Mouse (Mus musculus) intestine, embryonic 15.5 days (tissue): ENCODE data around the gene Sec14l5. TPM values are rescaled to one million over a fixed set of nuclear protein-coding genes. Genes with fewer than 3 reads are reported as not detected.

Experiments used
- ATAC-seq: fragments of 200-750 bp; cut with Nextera tagmentation; 2 replicates; pipeline ENCODE4 v1.8.0; 2017; ENCODE audit warnings: moderate TSS enrichment, moderate library complexity
- H3K27ac ChIP-seq: fragments of 300-500 bp; sonication (generic); 2 replicates; pipeline ENCODE4 v1.5.1; 2015; ENCODE audit warnings: mild to moderate bottlenecking, inconsistent platforms
- H3K27me3 ChIP-seq: fragments of 300-500 bp; sonication (generic); replicated peaks from 2 replicates; pipeline ENCODE4 v1.6.1; 2015; ENCODE audit warnings: inconsistent platforms
- H3K36me3 ChIP-seq: fragments of 300-500 bp; sonication (generic); 2 replicates; pipeline ENCODE4 v1.6.1; 2015; ENCODE audit warnings: inconsistent platforms
- H3K4me1 ChIP-seq: fragments of 300-500 bp; sonication (generic); replicated peaks from 2 replicates; pipeline ENCODE4 v1.6.1; 2015; ENCODE audit warnings: inconsistent platforms
- H3K4me2 ChIP-seq: fragments of 300-500 bp; sonication (generic); replicated peaks from 2 replicates; pipeline ENCODE4 v1.6.1; 2015; ENCODE audit warnings: mild to moderate bottlenecking, inconsistent platforms
- H3K4me3 ChIP-seq: fragments of 300-500 bp; sonication (generic); replicated peaks from 2 replicates; pipeline ENCODE4 v1.5.1; 2015; ENCODE audit warnings: inconsistent platforms
- H3K9ac ChIP-seq: fragments of 300-500 bp; sonication (generic); 2 replicates; pipeline ENCODE4 v1.6.1; 2015; ENCODE audit warnings: inconsistent platforms
- H3K9me3 ChIP-seq: fragments of 300-500 bp; sonication (generic); 2 replicates; pipeline ENCODE4 v1.6.1; 2016; ENCODE audit warnings: inconsistent platforms
- WGBS: fragments of 180-500 bp; shearing (Covaris S2); methylation state at CpG from one replicate; pipeline ENCODE4 v1.1.7; 2015; 5-methylcytosine and 5-hydroxymethylcytosine counted together
- polyA plus RNA-seq: library from polyadenylated mRNA; unstranded; fragments of >200 nt; fragmentation: Nextera tagmentation; extraction: Ambion mirVana; gene quantifications from 2 replicates; pipeline ENCODE4 v1.2.1, GENCODE M21; 2015

The Sec14l5 gene
- polyA plus RNA-seq, 1 experiment from 2014 or later = 0.03 TPM

- H3K27ac ChIP-seq = no peak overlapping the region
- no peaks in the 10 kb centered on the region for H3K4me1 ChIP-seq
- no peak overlapping the region for H3K9ac ChIP-seq
- no peaks in the 10 kb centered on the region for H3K9me3 ChIP-seq
- no peaks in the 10 kb centered on the region for H3K36me3 ChIP-seq
- 82% methylated on average over 2 of the region's 2 CpGs for WGBS
- no peak overlapping the region for H3K4me3 ChIP-seq
- no peak overlapping the region for H3K4me2 ChIP-seq
- H3K27me3 ChIP-seq = 0 out of 2 replicates have a peak, but pooled peaks cover 3% of the 10 kb centered on the region
- ATAC-seq = no peak
Observed at GRCm38 (mm10) chr16:5156495-5156894, 9.6 kb downstream of the Sec14l5 start.

GRCm38 (mm10) chr16:5157113-5157512, 10.2 kb downstream of the Sec14l5 start:
- Histone ChIP-seq H3K4me2 (no peak overlapping the region), H3K9ac (no peak overlapping the region), H3K27ac (no peak overlapping the region), H3K27me3 (peaks cover 3% of the 10 kb centered on the region; the same call in 1 of the 2 replicates), H3K9me3 (no peaks in the 10 kb centered on the region), H3K36me3 (no peaks in the 10 kb centered on the region), H3K4me1 (no peaks in the 10 kb centered on the region), H3K4me3 (no peak overlapping the region)
- WGBS = 73% methylated on average over 3 of the region's 3 CpGs
- no peak for ATAC-seq

- ATAC-seq = no peak
- Histone ChIP-seq H3K9me3 (no peaks in the 10 kb centered on the region), H3K4me1 (no peaks in the 10 kb centered on the region), H3K27ac (no peak overlapping the region), H3K9ac (no peak overlapping the region), H3K27me3 (peaks cover 3% of the 10 kb centered on the region; the same call in 1 of the 2 replicates), H3K4me2 (no peak overlapping the region), H3K4me3 (no peak overlapping the region), H3K36me3 (no peaks in the 10 kb centered on the region)
- 77% methylated on average over 8 of the region's 8 CpGs for whole genome bisulfite sequencing
Observed at GRCm38 (mm10) chr16:5159248-5159647, 12.3 kb downstream of the Sec14l5 start.

GRCm38 (mm10) chr16:5164327-5164726, 17.4 kb downstream of the Sec14l5 start:
- 83% methylated on average over 6 of the region's 6 CpGs for whole genome bisulfite sequencing
- Histone ChIP-seq H3K4me3 (no peak overlapping the region), H3K9ac (no peak overlapping the region), H3K4me1 (no peaks in the 10 kb centered on the region), H3K4me2 (no peak overlapping the region), H3K36me3 (no peaks in the 10 kb centered on the region), H3K9me3 (no peaks in the 10 kb centered on the region), H3K27me3 (no peaks in the 10 kb centered on the region; the same call in 1 of the 2 replicates), H3K27ac (no peak overlapping the region)
- no peak for ATAC-seq

GRCm38 (mm10) chr16:5168038-5168437, 21.1 kb downstream of the Sec14l5 start:
- H3K27ac ChIP-seq = no peak overlapping the region
- H3K36me3 ChIP-seq = no peaks in the 10 kb centered on the region
- ATAC-seq = no peak
- no peak overlapping the region for H3K9ac ChIP-seq
- no peak overlapping the region for H3K4me2 ChIP-seq
- H3K27me3 ChIP-seq = no peaks in the 10 kb centered on the region
- no peaks in the 10 kb centered on the region for H3K9me3 ChIP-seq
- 78% methylated on average over 2 of the region's 2 CpGs for WGBS
- H3K4me1 ChIP-seq = no peaks in the 10 kb centered on the region
- H3K4me3 ChIP-seq = no peak overlapping the region

- Histone ChIP-seq H3K9me3 (no peaks in the 10 kb centered on the region), H3K27me3 (no peaks in the 10 kb centered on the region), H3K36me3 (no peaks in the 10 kb centered on the region), H3K4me3 (no peak overlapping the region), H3K9ac (no peak overlapping the region), H3K27ac (no peak overlapping the region), H3K4me2 (no peak overlapping the region), H3K4me1 (no peaks in the 10 kb centered on the region)
- no peak for ATAC-seq
- whole genome bisulfite sequencing = 80% methylated on average over 5 of the region's 5 CpGs
Observed at GRCm38 (mm10) chr16:5168829-5169228, 21.9 kb downstream of the Sec14l5 start.

- no peaks in the 10 kb centered on the region for H3K4me1 ChIP-seq
- no peak overlapping the region for H3K9ac ChIP-seq
- H3K4me3 ChIP-seq = no peak overlapping the region
- no peaks in the 10 kb centered on the region for H3K36me3 ChIP-seq
- no peak overlapping the region for H3K27ac ChIP-seq
- 95% methylated on average over 6 of the region's 6 CpGs for WGBS
- no peaks in the 10 kb centered on the region for H3K27me3 ChIP-seq
- H3K4me2 ChIP-seq = no peak overlapping the region
- no peaks in the 10 kb centered on the region for H3K9me3 ChIP-seq
- ATAC-seq = no peak
Observed at GRCm38 (mm10) chr16:5172636-5173035, 25.7 kb downstream of the Sec14l5 start.

- Histone ChIP-seq H3K9ac (no peak overlapping the region), H3K9me3 (no peaks in the 10 kb centered on the region), H3K4me3 (no peak overlapping the region), H3K36me3 (no peaks in the 10 kb centered on the region), H3K4me2 (no peak overlapping the region), H3K27ac (no peak overlapping the region), H3K4me1 (no peaks in the 10 kb centered on the region), H3K27me3 (no peaks in the 10 kb centered on the region; the same call in 1 of the 2 replicates)
- 81% methylated on average over 18 of the region's 18 CpGs for WGBS
- ATAC-seq = no peak
Observed at GRCm38 (mm10) chr16:5183310-5183975, 36.5 kb downstream of the Sec14l5 start.

GRCm38 (mm10) chr16:5184101-5184500, 37.2 kb downstream of the Sec14l5 start:
- no peak overlapping the region for H3K9ac ChIP-seq
- H3K27ac ChIP-seq = no peak overlapping the region
- no peaks in the 10 kb centered on the region for H3K36me3 ChIP-seq
- H3K4me1 ChIP-seq = no peaks in the 10 kb centered on the region
- WGBS = 54% methylated on average over 8 of the region's 8 CpGs
- H3K27me3 ChIP-seq = no peaks in the 10 kb centered on the region; the same call in 1 of the 2 replicates
- no peak overlapping the region for H3K4me3 ChIP-seq
- no peak for ATAC-seq
- H3K9me3 ChIP-seq = no peaks in the 10 kb centered on the region
- no peak overlapping the region for H3K4me2 ChIP-seq

GRCm38 (mm10) chr16:5184956-5185355, 38.0 kb downstream of the Sec14l5 start:
- no peaks in the 10 kb centered on the region for H3K4me1 ChIP-seq
- no peak overlapping the region for H3K27ac ChIP-seq
- no peak overlapping the region for H3K4me3 ChIP-seq
- no peaks in the 10 kb centered on the region; the same call in 1 of the 2 replicates for H3K27me3 ChIP-seq
- no peak for ATAC-seq
- no peaks in the 10 kb centered on the region for H3K9me3 ChIP-seq
- WGBS = 76% methylated on average over 5 of the region's 5 CpGs
- no peak overlapping the region for H3K9ac ChIP-seq
- H3K36me3 ChIP-seq = no peaks in the 10 kb centered on the region
- no peak overlapping the region for H3K4me2 ChIP-seq

- H3K36me3 ChIP-seq = no peaks in the 10 kb centered on the region
- 61% methylated on average over 7 of the region's 7 CpGs for WGBS
- H3K4me1 ChIP-seq = no peaks in the 10 kb centered on the region
- H3K9ac ChIP-seq = no peak overlapping the region
- no peaks in the 10 kb centered on the region for H3K9me3 ChIP-seq
- ATAC-seq = no peak
- no peak overlapping the region for H3K4me2 ChIP-seq
- H3K27ac ChIP-seq = no peak overlapping the region
- no peak overlapping the region for H3K4me3 ChIP-seq
- no peaks in the 10 kb centered on the region; the same call in 1 of the 2 replicates for H3K27me3 ChIP-seq
Observed at GRCm38 (mm10) chr16:5185691-5186090, 38.8 kb downstream of the Sec14l5 start.

- H3K27ac ChIP-seq = no peak overlapping the region
- H3K4me3 ChIP-seq = no peak overlapping the region
- no peaks in the 10 kb centered on the region for H3K4me1 ChIP-seq
- no peaks in the 10 kb centered on the region; the same call in 1 of the 2 replicates for H3K27me3 ChIP-seq
- no peak overlapping the region for H3K9ac ChIP-seq
- no peaks in the 10 kb centered on the region for H3K36me3 ChIP-seq
- H3K9me3 ChIP-seq = no peaks in the 10 kb centered on the region
- no peak overlapping the region for H3K4me2 ChIP-seq
- no peak for ATAC-seq
- WGBS = 77% methylated on average over 7 of the region's 7 CpGs
Observed at GRCm38 (mm10) chr16:5186234-5186633, 39.3 kb downstream of the Sec14l5 start.

- Histone ChIP-seq H3K4me3 (no peak overlapping the region), H3K27ac (no peak overlapping the region), H3K27me3 (no peaks in the 10 kb centered on the region), H3K4me1 (no peaks in the 10 kb centered on the region), H3K36me3 (no peaks in the 10 kb centered on the region), H3K9me3 (no peaks in the 10 kb centered on the region), H3K9ac (no peak overlapping the region), H3K4me2 (no peak overlapping the region)
- ATAC-seq = no peak
- WGBS = 27% methylated on average over 6 of the region's 6 CpGs
Observed at GRCm38 (mm10) chr16:5195080-5195479, 48.2 kb downstream of the Sec14l5 start.
